Mouse (Mus musculus) lung, postnatal 0 days (tissue): ENCODE measurements around the gene Dusp1.

Experiments used
- CTCF ChIP-seq: IDR thresholded peaks from 2 replicates; pipeline ENCODE4 v1.5.1; 2016; ENCODE audit warnings: antibody characterized with exemption, mild to moderate bottlenecking
- EP300 ChIP-seq: IDR thresholded peaks from 2 replicates; pipeline ENCODE4 v1.6.1; 2016; ENCODE audit warnings: antibody characterized with exemption, mild to moderate bottlenecking, control low read depth

DNA sequence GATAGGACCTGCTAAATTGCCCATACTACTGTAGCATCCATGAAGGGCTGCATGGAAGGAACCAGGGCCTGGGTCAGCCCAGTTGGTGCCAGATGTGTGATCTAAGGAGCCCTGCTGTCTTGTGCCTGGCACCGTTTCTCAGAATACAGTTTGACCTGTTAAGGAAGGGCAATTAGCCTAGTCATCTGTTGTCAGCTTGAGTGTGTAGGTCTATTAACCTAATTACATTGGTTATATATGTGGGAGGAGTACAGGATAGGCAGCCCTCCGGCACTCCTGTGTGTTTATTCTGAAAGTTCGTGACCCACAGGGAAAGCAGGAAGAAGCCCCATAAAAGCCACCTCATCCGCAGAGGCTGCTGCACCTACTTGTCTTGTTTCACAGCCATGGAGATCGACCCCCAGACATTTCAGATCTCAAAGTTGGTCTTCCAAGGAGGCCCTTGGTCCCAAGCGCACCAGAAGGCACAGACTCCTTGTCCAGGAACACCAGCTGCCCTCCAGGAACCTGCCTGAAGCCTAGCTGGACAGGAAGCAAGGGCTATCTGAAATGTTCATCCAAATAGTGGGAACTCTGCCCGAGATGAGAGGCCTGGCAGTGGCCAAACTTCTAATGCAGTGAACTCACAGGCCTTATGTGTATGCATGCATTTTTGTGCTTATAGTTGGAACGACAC lies 5.4 kb upstream of the Dusp1 start:
- no peak for TF ChIP-seq CTCF
- TF ChIP-seq EP300 = peak; percentile 26; the same call in 1 of the 2 replicates
